Mouse (Mus musculus) embryo, embryonic 9.5 days (tissue): ENCODE measurements around the gene Asic2.
A peak's percentile ranks its signal among the peaks of the same experiment; 100 is the strongest.

Experiments used
- DNase-seq: peaks from one replicate; pipeline ENCODE4 v3.0.0-alpha.2; 2017; ENCODE audit errors: extremely low spot score

The Asic2 gene

DNA sequence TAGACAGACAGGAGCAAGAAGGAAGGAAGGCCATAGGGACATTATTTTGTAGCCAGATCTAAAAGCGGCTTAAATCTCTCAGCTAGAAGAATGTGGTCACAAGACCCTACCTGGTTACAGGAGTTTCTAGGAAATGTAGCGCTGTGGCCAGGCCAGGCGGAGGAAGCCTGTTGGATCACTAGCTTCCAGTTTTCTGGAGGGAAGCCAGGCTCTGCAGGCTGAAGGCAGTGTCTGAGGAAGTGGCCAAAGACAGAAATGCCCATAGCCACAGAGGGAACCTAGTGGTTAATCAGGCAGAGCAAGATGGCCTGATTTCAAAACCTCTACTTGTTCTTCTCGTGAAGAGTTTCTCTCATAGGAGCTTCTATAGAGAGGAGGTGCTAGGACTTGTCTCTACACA, 513.3 kb downstream of the Asic2 start:
- DNase-seq, result no peak

DNA sequence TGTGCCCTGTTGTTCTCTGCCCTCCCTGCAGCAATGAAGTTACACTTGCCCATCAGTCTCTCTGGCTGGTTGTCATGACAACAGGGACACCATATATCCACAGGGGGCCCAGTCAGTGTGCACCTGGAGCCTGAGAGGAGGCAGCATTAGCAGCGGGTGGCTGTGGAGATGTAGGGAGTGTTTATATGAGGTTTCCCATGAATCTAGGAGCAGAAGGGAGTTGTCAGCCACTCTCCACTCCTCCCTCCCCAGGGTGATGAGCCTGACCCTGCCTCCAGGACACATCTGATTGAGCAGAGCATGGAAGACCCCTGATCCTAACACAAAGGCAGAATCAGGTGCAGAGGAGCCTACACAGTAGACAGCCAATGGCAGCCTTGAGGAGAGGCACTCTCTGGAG, 514.1 kb downstream of the Asic2 start:
- peak; percentile 12 for DNase-seq

- peak; percentile 38 for DNase-seq
Measured at GRCm38 (mm10) chr11:81449271-81449705, 519.0 kb downstream of the Asic2 start.

DNA sequence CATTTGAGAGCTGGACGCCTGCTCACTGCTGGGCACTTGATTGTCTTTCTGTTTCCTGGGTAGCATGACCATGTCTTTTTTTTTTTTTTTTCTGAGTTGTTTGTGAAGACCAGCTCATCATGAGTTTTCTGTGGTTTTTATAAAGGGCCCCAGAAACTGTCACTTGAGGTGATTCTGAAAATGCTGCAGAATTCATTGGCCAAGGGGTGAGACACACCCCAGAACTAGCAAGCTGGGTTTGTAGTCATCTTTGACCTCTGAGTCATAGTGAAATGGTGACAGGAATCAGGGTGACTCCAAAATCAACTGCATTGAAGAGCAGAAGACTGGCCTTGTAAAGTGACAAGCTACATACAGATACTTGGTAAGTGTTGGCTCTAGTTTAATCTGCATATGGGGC, 521.9 kb downstream of the Asic2 start:
- no peak for DNase-seq

GRCm38 (mm10) chr11:81426857-81427256, 541.4 kb downstream of the Asic2 start:
- DNase-seq, result no peak

- no peak for DNase-seq
Measured at GRCm38 (mm10) chr11:81419112-81419511, 549.1 kb downstream of the Asic2 start.

- no peak for DNase-seq
Measured at GRCm38 (mm10) chr11:81418027-81418426, 550.2 kb downstream of the Asic2 start.

- DNase-seq, result no peak
Measured at GRCm38 (mm10) chr11:81416319-81416718, 551.9 kb downstream of the Asic2 start.

DNA sequence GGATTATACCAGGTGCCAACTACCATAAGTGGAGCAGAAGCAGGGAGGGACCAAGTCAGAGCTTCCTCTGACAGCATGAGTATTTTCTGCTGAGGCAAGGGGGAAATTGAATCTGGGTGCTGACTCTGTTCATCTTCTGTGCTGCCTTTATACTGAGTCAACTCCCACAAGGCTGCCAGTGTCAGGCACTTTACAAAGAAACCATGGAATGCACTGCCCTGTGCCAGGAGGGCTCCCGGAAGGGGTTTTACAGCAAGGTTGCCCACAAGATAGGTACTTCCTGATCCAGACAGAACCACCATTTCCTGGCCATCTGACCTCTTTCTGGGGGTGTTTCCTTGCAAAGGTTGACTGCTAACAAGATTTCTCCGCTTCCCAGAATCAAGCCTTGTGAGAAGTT, 553.7 kb downstream of the Asic2 start:
- DNase-seq, result no peak

DNA sequence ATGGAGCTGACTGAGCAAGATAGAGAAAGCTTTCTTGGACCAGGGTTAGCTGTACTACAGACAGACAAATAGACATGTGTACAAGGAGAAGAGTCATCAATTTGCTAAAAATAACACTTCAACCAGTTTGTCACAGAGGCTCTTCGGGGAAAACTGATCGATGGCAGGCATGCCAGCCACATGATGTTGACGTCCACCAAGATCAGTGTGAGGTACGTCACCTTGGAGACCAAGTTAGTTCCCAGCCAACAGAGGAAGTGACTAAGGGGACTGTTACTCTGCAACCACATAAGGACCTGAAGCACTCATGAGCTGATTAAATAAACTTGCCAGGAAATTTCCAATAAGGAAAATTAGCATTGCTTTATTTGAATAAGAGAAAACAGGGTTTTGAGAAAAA, 557.0 kb downstream of the Asic2 start:
- no peak for DNase-seq

GRCm38 (mm10) chr11:81405951-81406350, 562.3 kb downstream of the Asic2 start:
- DNase-seq, result no peak

DNA sequence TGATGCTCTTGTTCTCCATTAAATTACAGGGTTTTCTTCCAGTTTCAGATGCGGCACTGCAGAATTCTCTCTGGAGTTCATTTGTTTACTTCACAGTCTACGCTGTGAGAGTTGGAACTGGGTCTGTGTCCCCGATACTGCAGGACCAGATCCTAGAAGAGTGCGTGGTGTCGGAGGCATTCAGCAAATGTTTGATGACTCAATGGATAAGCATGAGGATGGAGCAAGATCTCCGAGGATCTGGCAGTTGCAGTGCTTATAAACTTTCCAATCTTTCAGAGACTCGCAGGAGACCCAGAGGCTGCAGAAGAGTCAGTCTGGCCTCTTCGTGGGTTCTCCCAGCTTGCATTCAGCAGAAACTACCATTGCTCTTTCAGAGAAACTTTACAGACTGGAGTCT, 566.0 kb downstream of the Asic2 start:
- DNase-seq, result no peak

GRCm38 (mm10) chr11:81392855-81393254, 575.4 kb downstream of the Asic2 start:
- no peak for DNase-seq

- no peak for DNase-seq
Measured at GRCm38 (mm10) chr11:81386185-81386584, 582.1 kb downstream of the Asic2 start.

GRCm38 (mm10) chr11:81385547-81385946, 582.7 kb downstream of the Asic2 start:
- DNase-seq, result no peak

DNA sequence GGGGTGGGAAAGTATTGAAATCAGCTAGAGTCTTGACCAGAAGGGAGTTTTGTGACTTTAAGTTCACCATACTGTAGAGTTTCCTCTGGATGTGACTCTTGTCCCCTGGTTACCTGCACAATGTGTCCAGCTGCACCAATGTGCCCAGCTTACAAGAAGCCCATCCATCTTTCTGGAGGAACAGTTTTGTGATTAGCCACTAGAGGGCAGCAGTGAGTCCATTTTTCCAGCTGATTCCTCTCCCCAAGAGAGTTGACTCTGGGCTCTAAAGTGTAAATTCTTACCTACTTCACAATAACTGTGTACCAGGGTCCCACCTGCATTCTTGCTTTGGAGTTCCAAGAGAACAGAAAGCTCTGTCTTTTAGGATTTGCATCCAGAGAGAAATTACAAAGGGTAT, 593.4 kb downstream of the Asic2 start:
- DNase-seq, result peak; percentile 67

GRCm38 (mm10) chr11:81374003-81374710, 594.1 kb downstream of the Asic2 start:
- no peak for DNase-seq

- no peak for DNase-seq
Measured at GRCm38 (mm10) chr11:81371545-81371944, 596.7 kb downstream of the Asic2 start.

DNA sequence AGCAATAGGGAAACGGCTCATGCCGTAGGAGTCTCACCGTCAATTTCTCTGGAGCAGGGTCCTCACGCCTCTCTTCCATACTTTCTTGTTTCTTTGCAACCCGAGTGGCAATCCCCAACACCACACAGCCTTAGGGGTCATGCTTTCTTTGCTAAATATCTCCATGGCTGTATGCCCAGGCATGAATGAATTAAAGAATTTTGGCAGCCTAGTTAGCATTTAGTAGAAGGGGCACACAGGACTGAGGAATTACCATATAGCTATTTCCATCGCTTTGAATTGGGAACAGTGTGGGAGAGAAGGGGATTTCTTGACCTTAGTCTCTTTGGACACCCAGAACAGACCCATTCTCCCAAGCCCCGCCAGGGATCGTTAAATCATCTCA, 597.8 kb downstream of the Asic2 start:
- DNase-seq, result no peak

DNA sequence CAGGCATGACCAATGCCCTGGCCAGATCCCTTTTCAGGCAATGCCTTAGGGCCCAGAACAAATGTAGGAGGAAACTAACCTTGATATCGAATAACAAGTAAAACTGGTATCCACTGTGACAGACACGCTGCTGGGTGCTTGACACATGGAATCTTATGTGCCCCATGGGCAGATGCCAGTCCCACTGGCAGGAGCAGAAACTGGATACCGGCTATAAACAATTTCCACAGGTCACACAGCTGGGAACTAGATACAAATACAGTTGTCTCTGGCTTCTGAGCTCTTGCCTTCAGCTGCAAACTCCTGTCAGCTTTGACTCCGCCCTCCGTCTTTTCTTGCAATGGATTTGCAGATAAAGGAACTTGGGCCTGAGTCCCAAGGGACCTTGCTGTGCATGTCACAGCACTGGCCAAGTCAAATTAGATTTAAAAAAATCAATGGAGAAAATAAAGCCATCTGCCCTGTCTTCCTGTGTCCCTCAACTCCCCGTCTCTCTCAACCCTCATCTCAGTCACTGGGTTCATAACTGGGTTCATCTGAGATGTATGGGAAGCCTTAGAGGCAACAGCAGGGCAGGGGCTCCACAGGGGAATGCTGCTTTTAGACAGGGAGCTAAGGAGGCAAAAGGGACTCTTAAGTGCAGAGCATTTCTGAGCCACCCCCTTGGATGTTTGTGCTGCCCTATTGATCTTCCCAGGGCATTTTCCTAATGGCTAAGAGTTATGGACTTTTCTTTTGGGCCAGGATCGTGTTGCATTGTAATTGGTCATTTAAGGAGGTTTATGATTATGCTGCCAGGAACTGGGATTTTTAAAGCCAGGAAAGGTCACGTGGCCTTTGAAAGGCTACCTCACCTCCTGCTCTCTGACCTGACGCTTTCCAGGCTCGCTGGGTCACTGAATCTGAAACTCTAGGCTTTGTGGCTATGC, 598.5 kb downstream of the Asic2 start:
- DNase-seq, result peak; percentile 36

DNA sequence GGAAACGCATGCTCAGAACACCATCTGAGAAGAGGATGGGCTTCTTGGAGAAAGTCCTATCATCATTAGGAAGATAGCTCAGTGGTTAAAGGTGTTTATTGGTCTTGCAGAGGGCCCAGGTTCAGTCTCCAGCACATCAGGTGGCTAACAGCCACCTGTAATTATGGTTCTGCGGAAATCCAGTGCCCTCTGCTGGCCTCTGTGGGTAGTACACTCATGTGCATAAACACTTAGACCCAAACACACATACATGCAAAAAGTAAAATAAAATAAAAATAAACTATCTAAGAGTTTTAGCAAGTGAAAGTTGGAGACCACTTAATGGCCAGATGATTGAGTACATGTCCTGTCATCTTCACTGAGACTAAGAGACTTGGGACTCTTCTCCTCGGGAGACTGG, 603.8 kb downstream of the Asic2 start:
- DNase-seq, result no peak

DNA sequence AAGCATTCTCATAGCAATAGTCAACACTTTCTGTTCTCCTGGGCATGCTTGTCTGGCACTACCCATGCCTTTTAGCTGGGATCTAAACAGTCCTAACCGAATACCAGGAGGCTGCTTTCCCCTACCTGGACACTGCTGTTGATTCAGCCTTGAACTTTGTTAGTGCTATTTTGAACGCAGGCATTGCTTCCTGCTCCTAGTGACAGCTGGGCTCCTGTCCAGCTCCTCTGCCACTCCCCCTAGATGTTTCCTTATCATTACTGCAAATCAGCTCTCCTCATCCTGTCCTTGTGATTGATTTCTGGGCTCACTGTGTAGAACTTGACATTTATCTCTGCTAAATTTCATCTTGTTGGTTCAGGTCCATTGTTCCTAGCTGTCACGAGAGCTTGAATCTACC, 605.8 kb downstream of the Asic2 start:
- no peak for DNase-seq

DNA sequence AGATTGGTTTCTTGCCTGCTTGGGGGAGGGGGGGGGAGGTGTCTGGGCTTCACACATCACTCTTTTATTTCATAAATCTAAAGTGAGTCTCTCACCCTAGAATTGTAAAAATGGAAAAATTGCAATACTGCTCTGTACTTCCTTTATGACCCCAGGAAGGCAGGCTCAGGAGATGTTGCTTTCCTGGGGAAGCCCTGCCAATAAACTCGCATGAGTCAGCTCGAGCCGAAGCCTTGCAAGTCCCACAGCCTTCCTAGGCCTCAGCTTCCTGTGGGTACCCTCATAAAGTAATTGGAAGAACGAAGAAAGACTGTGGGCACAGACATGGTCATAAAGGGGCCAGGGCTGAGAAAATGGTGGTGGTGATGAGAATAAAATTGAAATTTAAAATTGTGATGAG, 607.2 kb downstream of the Asic2 start:
- DNase-seq, result no peak
